Mouse (Mus musculus) testis, adult 10 weeks (tissue): ENCODE results near the gene Cdc42ep2. TPM values are rescaled to one million over a fixed set of nuclear protein-coding genes. Genes with fewer than 3 reads are reported as not detected.

ENCODE experiments used
- polyA plus RNA-seq: library from polyadenylated mRNA; stranded (reverse); fragments of 350-450 nt; fragmentation: Illumina TruSeq; extraction: RNeasy Lipid Tissue Mini Kit (QIAGEN cat#74804); gene quantifications from one replicate; pipeline ENCODE4 v1.2.3, GENCODE M21; 2014; ENCODE audit warnings: low read depth, low replicate concordance

Cdc42ep2 gene
- 0.11 TPM for polyA plus RNA-seq

GRCm38 (mm10) chr19:5924713-5925093 is at the start of gene Cdc42ep2:
Cdc42ep2 (minus strand) TSS chr19:5924816.

GRCm38 (mm10) chr19:5963883-5964562 is 39.4 kb upstream of the Cdc42ep2 start, which contains the start of gene Pola2:
Pola2 (minus strand) TSS chr19:5964202.

GRCm38 (mm10) chr19:5913007-5913719 is 11.5 kb downstream of the Cdc42ep2 start, which contains the start of gene Dpf2:
Dpf2 (minus strand) TSS chr19:5913010.

GRCm38 (mm10) chr19:5894002-5894678 is 30.5 kb downstream of the Cdc42ep2 start, which contains the start of gene Tigd3:
Tigd3 (minus strand) TSS chr19:5894149.

GRCm38 (mm10) chr19:5877618-5878361 is 46.8 kb downstream of the Cdc42ep2 start, which contains the start of gene Slc25a45:
Slc25a45 (plus strand) TSS chr19:5877808.

GRCm38 (mm10) chr19:5874969-5875480 is 49.6 kb downstream of the Cdc42ep2 start, which contains the start of gene Frmd8:
Frmd8 (minus strand) TSS chr19:5875274.

Other genes starting within 250 kb of the Cdc42ep2 start
- 2.6 TPM for gene Map3k11, start 236.1 kb downstream of the Cdc42ep2 start, polyA plus RNA-seq
- 0.55 TPM for gene Pcnx3, start 235.9 kb downstream of the Cdc42ep2 start, polyA plus RNA-seq
- gene Kcnk7, start 220.4 kb downstream of the Cdc42ep2 start, polyA plus RNA-seq: not detected
- gene Ehbp1l1, start 198.5 kb downstream of the Cdc42ep2 start, polyA plus RNA-seq: 3.6 TPM
- gene Fam89b, start 195.2 kb downstream of the Cdc42ep2 start, polyA plus RNA-seq: 4.0 TPM
- gene Ltbp3, start 183.9 kb downstream of the Cdc42ep2 start, polyA plus RNA-seq: 0.53 TPM
- 0.52 TPM for gene Scyl1, start 153.4 kb downstream of the Cdc42ep2 start, polyA plus RNA-seq
- gene Frmd8, start 49.5 kb downstream of the Cdc42ep2 start, polyA plus RNA-seq: 3.8 TPM
- gene Slc25a45, start 47.0 kb downstream of the Cdc42ep2 start, polyA plus RNA-seq: 2.8 TPM
- gene Tigd3, start 30.7 kb downstream of the Cdc42ep2 start, polyA plus RNA-seq: 0.38 TPM
- gene Dpf2, start 11.8 kb downstream of the Cdc42ep2 start, polyA plus RNA-seq: 9.0 TPM
- 7.6 TPM for gene Pola2, start 39.4 kb upstream of the Cdc42ep2 start, polyA plus RNA-seq
- not detected for gene Slc22a20, start 61.3 kb upstream of the Cdc42ep2 start, polyA plus RNA-seq
- gene Capn1, start 91.1 kb upstream of the Cdc42ep2 start, polyA plus RNA-seq: 0.24 TPM
- gene Syvn1, start 121.8 kb upstream of the Cdc42ep2 start, polyA plus RNA-seq: 1.3 TPM
- 9.4 TPM for gene Mrpl49, start 133.0 kb upstream of the Cdc42ep2 start, polyA plus RNA-seq
- gene Fau, start 133.0 kb upstream of the Cdc42ep2 start, polyA plus RNA-seq: 25.7 TPM
- 0.66 TPM for gene Znhit2, start 136.4 kb upstream of the Cdc42ep2 start, polyA plus RNA-seq
- 1.6 TPM for gene Tm7sf2, start 143.6 kb upstream of the Cdc42ep2 start, polyA plus RNA-seq
- gene Vps51, start 152.4 kb upstream of the Cdc42ep2 start, polyA plus RNA-seq: 8.3 TPM
- 14.1 TPM for gene Tmem262, start 155.2 kb upstream of the Cdc42ep2 start, polyA plus RNA-seq
- not detected for gene Gm28374, start 157.4 kb upstream of the Cdc42ep2 start, polyA plus RNA-seq
- 1.3 TPM for gene Zfpl1, start 160.1 kb upstream of the Cdc42ep2 start, polyA plus RNA-seq
- gene Cdca5, start 160.2 kb upstream of the Cdc42ep2 start, polyA plus RNA-seq: 10.9 TPM
- gene AC131692.1, start 169.6 kb upstream of the Cdc42ep2 start, polyA plus RNA-seq: 56.3 TPM
- gene Naaladl1, start 181.0 kb upstream of the Cdc42ep2 start, polyA plus RNA-seq: 0.13 TPM
- 1.2 TPM for gene Sac3d1, start 193.8 kb upstream of the Cdc42ep2 start, polyA plus RNA-seq
- gene Snx15, start 203.5 kb upstream of the Cdc42ep2 start, polyA plus RNA-seq: 2.1 TPM
- gene Batf2, start 216.2 kb upstream of the Cdc42ep2 start, polyA plus RNA-seq: not detected
- 2.2 TPM for gene Arl2, start 216.7 kb upstream of the Cdc42ep2 start, polyA plus RNA-seq